Mouse (Mus musculus) midbrain, postnatal 0 days (tissue): Measurements from ENCODE around the gene Spg20. TPM values are rescaled to one million over a fixed set of nuclear protein-coding genes. Genes with fewer than 3 reads are reported as not detected.

Experiments
- ATAC-seq: fragments of 200-750 bp; cut with Nextera tagmentation; 2 replicates; pipeline ENCODE4 v1.8.0; 2017; ENCODE audit warnings: moderate number of reproducible peaks, mild to moderate bottlenecking, moderate TSS enrichment, moderate library complexity; ENCODE audit not compliant: low FRiP score
- DNase-seq: peaks from one replicate; pipeline ENCODE4 v3.0.0-alpha.2; 2015; ENCODE audit warnings: low spot score
- H3K27ac ChIP-seq: fragments of 300-500 bp; sonication (generic); 2 replicates; pipeline ENCODE4 v1.5.1; 2014; ENCODE audit warnings: low read depth, mild to moderate bottlenecking, low read length, mixed read lengths
- H3K27me3 ChIP-seq: fragments of 300-500 bp; sonication (generic); 2 replicates; pipeline ENCODE4 v1.6.1; 2014; ENCODE audit warnings: low read length, control low read depth, mixed read lengths; ENCODE audit not compliant: insufficient read depth
- H3K36me3 ChIP-seq: fragments of 300-500 bp; sonication (generic); 2 replicates; pipeline ENCODE4 v1.6.1; 2014; ENCODE audit warnings: low read length, control low read depth, mixed read lengths; ENCODE audit not compliant: insufficient read depth
- H3K4me1 ChIP-seq: fragments of 300-500 bp; sonication (generic); 2 replicates; pipeline ENCODE4 v1.6.1; 2014; ENCODE audit warnings: mild to moderate bottlenecking, control low read depth, antibody characterized with exemption, low read length, mixed read lengths; ENCODE audit not compliant: insufficient read depth
- H3K4me2 ChIP-seq: fragments of 300-500 bp; sonication (generic); 2 replicates; pipeline ENCODE4 v1.6.1; 2014; ENCODE audit warnings: low read depth, mild to moderate bottlenecking, low read length, mixed read lengths; ENCODE audit not compliant: poor library complexity, severe bottlenecking
- H3K4me3 ChIP-seq: fragments of 300-500 bp; sonication (generic); 2 replicates; pipeline ENCODE4 v1.5.1; 2014; ENCODE audit warnings: low read depth, mild to moderate bottlenecking, low read length, moderate library complexity
- H3K9ac ChIP-seq: fragments of 300-500 bp; sonication (generic); replicated peaks from 2 replicates; pipeline ENCODE4 v1.6.1; 2014; ENCODE audit warnings: mild to moderate bottlenecking, low read length, moderate library complexity, mixed read lengths; ENCODE audit not compliant: poor library complexity, severe bottlenecking
- H3K9me3 ChIP-seq: fragments of 300-500 bp; sonication (generic); 2 replicates; pipeline ENCODE4 v1.6.1; 2016; ENCODE audit warnings: low read length, control low read depth
- CTCF ChIP-seq: IDR thresholded peaks from 2 replicates; pipeline ENCODE4 v1.5.1; 2016; ENCODE audit warnings: antibody characterized with exemption, mild to moderate bottlenecking
- WGBS: fragments of 180-500 bp; shearing (Covaris S2); extraction: QIAGEN DNeasy Blood & Tissue Kit; methylation state at CpG from one replicate; pipeline ENCODE4 v1.1.7; 2014; 5-methylcytosine and 5-hydroxymethylcytosine counted together
- polyA plus RNA-seq: library from polyadenylated mRNA; unstranded; fragments of >200 nt; fragmentation: Nextera tagmentation; extraction: Ambion mirVana; gene quantifications from 2 replicates; pipeline ENCODE4 v1.2.1, GENCODE M21; 2015
- total RNA-seq: library from RNA; depleted of rRNA; stranded (reverse); fragments of >200 nt; gene quantifications from 2 replicates; pipeline ENCODE4 v1.2.3, GENCODE M21; 2014

Gene Spg20
- total and polyA plus RNA-seq, 2 experiments from 2014 or later = 9.3 to 15.5 TPM

DNA sequence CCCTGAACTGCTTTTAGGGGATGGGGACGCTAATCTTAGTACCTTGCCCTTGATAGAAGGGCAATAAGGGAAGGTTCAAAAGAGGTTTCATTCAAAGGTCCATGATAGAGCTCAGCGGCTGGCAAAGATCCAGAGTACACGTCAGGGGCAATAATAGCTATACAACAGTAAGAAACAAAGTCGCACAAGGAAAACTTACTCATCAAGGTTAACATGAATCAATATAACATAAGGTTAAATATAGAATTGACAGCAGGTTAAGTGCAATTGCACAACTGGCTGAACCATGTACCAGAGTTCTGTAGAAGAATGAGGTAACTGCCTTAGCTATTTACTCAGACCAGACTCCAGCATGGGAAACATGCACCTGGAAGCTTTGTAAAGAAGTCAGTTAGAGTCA, 22.6 kb upstream of the Spg20 start:
- Histone ChIP-seq H3K4me3 (no peak overlapping the region), H3K27ac (no peak overlapping the region), H3K36me3 (no peaks in the 10 kb centered on the region), H3K4me1 (no peaks in the 10 kb centered on the region), H3K27me3 (no peaks in the 10 kb centered on the region), H3K4me2 (no peak overlapping the region), H3K9me3 (no peaks in the 10 kb centered on the region), H3K9ac (no peak overlapping the region)
- ATAC-seq = no peak
- DNase-seq = no peak
- no peak for TF ChIP-seq CTCF
- WGBS = 82% methylated on average over 4 of the region's 4 CpGs

DNA sequence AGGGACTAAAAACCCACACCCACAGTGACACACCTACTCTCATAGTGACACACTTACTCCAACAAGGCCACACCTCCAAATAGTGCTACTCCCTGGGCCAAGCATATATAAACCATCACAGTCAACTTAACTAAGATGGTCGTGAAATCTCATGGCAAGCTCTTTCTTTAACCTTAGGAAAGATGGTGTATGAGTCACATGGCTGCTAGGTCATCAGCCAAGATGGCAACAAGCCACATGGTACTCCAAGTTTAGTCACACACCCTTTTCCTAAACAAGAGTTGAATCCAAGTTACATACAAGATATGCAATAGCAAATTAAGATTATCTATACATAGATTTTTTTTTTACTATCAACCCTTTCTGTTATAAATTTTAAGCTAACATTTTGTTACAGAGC, 18.7 kb upstream of the Spg20 start:
- Histone ChIP-seq H3K4me2 (no peak overlapping the region), H3K4me1 (no peaks in the 10 kb centered on the region; the same call in 1 of the 2 replicates), H3K9ac (no peak overlapping the region), H3K36me3 (no peaks in the 10 kb centered on the region), H3K9me3 (no peaks in the 10 kb centered on the region), H3K27me3 (no peaks in the 10 kb centered on the region), H3K4me3 (no peak overlapping the region), H3K27ac (no peak overlapping the region)
- no peak for ATAC-seq
- WGBS = 71% methylated on average over 1 of the region's 1 CpGs
- no peak for DNase-seq
- no peak for TF ChIP-seq CTCF

DNA sequence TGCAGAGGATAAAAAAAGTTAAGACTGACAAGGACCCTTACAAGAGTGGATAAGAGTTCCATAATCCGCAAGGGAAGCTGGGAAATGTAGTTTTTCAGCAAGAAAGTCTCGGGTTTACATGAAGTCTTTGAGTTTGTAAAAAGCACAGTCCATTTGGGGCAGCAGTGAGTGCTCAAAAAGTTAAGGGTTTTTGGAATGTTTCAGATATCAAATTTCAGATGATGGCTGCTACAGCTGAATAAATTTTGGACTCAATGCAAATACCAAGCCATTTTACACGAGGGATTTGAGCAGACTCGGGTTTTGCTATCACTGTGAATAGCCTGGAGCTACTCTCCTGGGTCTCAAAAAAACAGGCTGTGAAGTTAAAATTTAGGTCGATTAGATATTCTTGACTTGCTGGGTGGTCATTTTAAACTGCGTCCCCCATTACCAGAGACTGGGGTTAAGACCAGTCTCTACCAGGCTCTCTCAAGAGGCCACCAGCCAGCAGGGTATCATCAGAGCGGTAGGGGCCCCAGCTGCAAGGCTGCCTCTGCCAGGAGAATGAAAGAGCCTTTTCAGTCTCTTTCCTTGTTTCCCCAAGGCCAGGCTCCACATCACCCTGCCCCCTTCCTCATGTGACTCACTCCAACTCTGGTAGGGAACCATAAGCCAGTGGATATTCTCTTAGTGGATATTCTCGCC, 15.8 kb upstream of the Spg20 start:
- Histone ChIP-seq H3K4me2 (no peak overlapping the region), H3K27me3 (no peaks in the 10 kb centered on the region), H3K36me3 (no peaks in the 10 kb centered on the region), H3K4me1 (no peaks in the 10 kb centered on the region; the same call in 1 of the 2 replicates), H3K4me3 (no peak overlapping the region), H3K9me3 (no peaks in the 10 kb centered on the region), H3K27ac (no peak overlapping the region), H3K9ac (no peak overlapping the region)
- DNase-seq (peak; percentile 56), ATAC-seq (peak; percentile 72)
- WGBS = 23% methylated on average over 8 of the region's 8 CpGs
- peak; percentile 32 for TF ChIP-seq CTCF

GRCm38 (mm10) chr3:55096655-55097005, 15.3 kb upstream of the Spg20 start:
- Histone ChIP-seq H3K27me3 (no peaks in the 10 kb centered on the region), H3K9me3 (no peaks in the 10 kb centered on the region), H3K4me2 (no peak overlapping the region), H3K4me1 (no peaks in the 10 kb centered on the region; the same call in 1 of the 2 replicates), H3K36me3 (no peaks in the 10 kb centered on the region), H3K9ac (no peak overlapping the region), H3K27ac (no peak overlapping the region), H3K4me3 (no peak overlapping the region)
- ATAC-seq (no peak), DNase-seq (no peak)
- TF ChIP-seq CTCF = no peak
- 72% methylated on average over 2 of the region's 2 CpGs for WGBS

- WGBS = 82% methylated on average over 2 of the region's 2 CpGs
- no peaks in the 10 kb centered on the region for H3K9me3 ChIP-seq
Measured at GRCm38 (mm10) chr3:55097186-55097585, 14.7 kb upstream of the Spg20 start.

GRCm38 (mm10) chr3:55098014-55098413, 13.9 kb upstream of the Spg20 start:
- H3K9ac ChIP-seq = no peak overlapping the region
- ATAC-seq (no peak), DNase-seq (peak; percentile 62)
- 18% methylated on average over 2 of the region's 2 CpGs for WGBS
- H3K4me1 ChIP-seq = no peaks in the 10 kb centered on the region; the same call in 1 of the 2 replicates
- H3K27ac ChIP-seq = no peak overlapping the region
- H3K36me3 ChIP-seq = no peaks in the 10 kb centered on the region
- H3K4me3 ChIP-seq = no peak overlapping the region
- no peak for TF ChIP-seq CTCF
- no peaks in the 10 kb centered on the region for H3K27me3 ChIP-seq
- no peak overlapping the region for H3K4me2 ChIP-seq
- no peaks in the 10 kb centered on the region for H3K9me3 ChIP-seq

More at GRCm38 (mm10) chr3:55097186-55097585, 14.7 kb upstream of the Spg20 start:
- H3K4me1 ChIP-seq = no peaks in the 10 kb centered on the region; the same call in 1 of the 2 replicates
- no peak for TF ChIP-seq CTCF
- H3K27me3 ChIP-seq = no peaks in the 10 kb centered on the region
- H3K36me3 ChIP-seq = no peaks in the 10 kb centered on the region
- ATAC-seq = no peak
- no peak overlapping the region for H3K4me3 ChIP-seq
- no peak overlapping the region for H3K4me2 ChIP-seq
- H3K27ac ChIP-seq = no peak overlapping the region
- H3K9ac ChIP-seq = no peak overlapping the region
- no peak for DNase-seq
